Mouse (Mus musculus): ENCODE results near the gene Eif1ad. TPM values are rescaled to one million over a fixed set of nuclear protein-coding genes. Genes with fewer than 3 reads are reported as not detected.

Gene Eif1ad
- polyA plus RNA-seq, 2 experiments = 22.0 to 22.9 TPM

GRCm38 (mm10) chr19:5372724-5373123 is 6.2 kb downstream of the Eif1ad start:
- no peak overlapping the region for H3K4me2 ChIP-seq (ENCODE audit: low read depth)
- no peaks in the 10 kb centered on the region for H3K9me3 ChIP-seq (ENCODE audit: control insufficient read depth, low read length)
- TF ChIP-seq CTCF (IDR thresholded peaks at IDR 0.05; ENCODE audit: low read depth) = no peak
- TF ChIP-seq EP300 (IDR thresholded peaks at IDR 0.05; ENCODE audit: low read depth) = no peak
- H3K4me1 ChIP-seq (replicated peaks; ENCODE audit: control insufficient read depth in 2 of 2, insufficient read depth in 2 of 2, low read length in 1 of 2) = peaks cover 2 to 6% of the 10 kb centered on the region in 2 experiments
- WGBS (ENCODE audit: insufficient replicate concordance) = 78% methylated on average over 7 of the region's 7 CpGs
- no peaks in the 10 kb centered on the region for H3K27me3 ChIP-seq (ENCODE audit: control insufficient read depth, insufficient read depth, low read length)
- ATAC-seq (ENCODE audit: insufficient read depth) (no peak), DNase-seq (ENCODE audit: low read depth in 3 of 3, low spot score in 3 of 3) (no peak)
- H3K4me3 ChIP-seq (ENCODE audit: insufficient read depth in 1 of 2, low read depth in 2 of 2, low read length in 2 of 2) = no peak overlapping the region
- no peak overlapping the region for H3K9ac ChIP-seq (replicated peaks)
- no peak overlapping the region for H3K27ac ChIP-seq
- peaks cover 39% of the 10 kb centered on the region for H3K36me3 ChIP-seq (replicated peaks; ENCODE audit: control insufficient read depth, insufficient read depth, low read depth)

DNA sequence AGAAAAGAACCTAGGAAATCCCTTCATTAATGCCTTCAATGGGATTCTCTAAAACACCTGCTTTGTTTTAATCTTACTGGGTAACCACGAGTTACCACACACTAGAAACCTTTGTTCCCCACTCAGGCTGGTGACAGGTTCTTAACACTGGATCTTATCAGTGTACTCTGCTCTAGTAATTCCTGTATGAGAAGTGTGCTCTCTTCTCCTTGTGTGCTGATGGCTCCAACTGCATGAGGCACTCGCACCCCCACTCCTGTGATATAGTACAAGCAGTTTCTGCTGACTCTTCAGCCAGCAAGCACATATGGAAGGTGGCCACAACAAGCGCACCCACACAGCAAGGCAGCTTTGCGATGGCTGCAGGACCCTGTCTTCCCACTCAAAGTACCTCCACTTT is 7.6 kb downstream of the Eif1ad start:
- ATAC-seq (ENCODE audit: insufficient read depth) = no peak
- no peak for DNase-seq (ENCODE audit: low read depth in 3 of 3, low spot score in 3 of 3)
- TF ChIP-seq EP300 (IDR thresholded peaks at IDR 0.05; ENCODE audit: low read depth) (no peak), CTCF (IDR thresholded peaks at IDR 0.05; ENCODE audit: low read depth) (no peak)
- 70% methylated on average over 4 of the region's 4 CpGs for WGBS (ENCODE audit: insufficient replicate concordance)
- Histone ChIP-seq H3K9me3 (ENCODE audit: control insufficient read depth, low read length) (no peaks in the 10 kb centered on the region), H3K36me3 (replicated peaks; ENCODE audit: control insufficient read depth, insufficient read depth, low read depth) (peaks cover 38% of the 10 kb centered on the region), H3K27me3 (ENCODE audit: control insufficient read depth, insufficient read depth, low read length) (no peaks in the 10 kb centered on the region), H3K4me3 (ENCODE audit: insufficient read depth in 1 of 2, low read depth in 2 of 2, low read length in 2 of 2) (no peak overlapping the region), H3K4me2 (ENCODE audit: low read depth) (no peak overlapping the region), H3K9ac (replicated peaks) (no peak overlapping the region), H3K27ac (no peak overlapping the region), H3K4me1 (replicated peaks; ENCODE audit: control insufficient read depth in 2 of 2, insufficient read depth in 2 of 2, low read length in 1 of 2) (no peaks in the 10 kb centered on the region)

DNA sequence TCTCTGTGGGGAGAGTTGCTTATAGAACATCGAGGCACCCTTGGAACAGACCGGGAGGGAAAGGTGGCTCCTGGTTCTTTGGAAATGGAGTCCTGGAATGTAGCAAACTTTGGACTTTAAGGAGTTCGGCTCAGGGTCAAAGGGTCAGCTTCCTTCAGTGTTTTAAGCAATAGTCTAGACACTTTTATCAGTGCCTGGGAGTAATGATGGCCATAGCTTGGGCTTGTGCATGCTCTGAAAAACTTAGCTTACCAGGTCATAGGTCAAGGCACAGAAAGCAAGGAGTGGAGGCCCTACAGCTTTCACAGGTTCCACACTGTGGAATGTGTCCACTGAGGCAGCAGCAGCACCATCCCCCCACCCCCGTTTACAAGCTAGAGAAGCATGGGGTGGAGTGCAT is 8.2 kb downstream of the Eif1ad start:
- Histone ChIP-seq H3K27me3 (ENCODE audit: control insufficient read depth, insufficient read depth, low read length) (no peaks in the 10 kb centered on the region), H3K4me3 (ENCODE audit: insufficient read depth in 1 of 2, low read depth in 2 of 2, low read length in 2 of 2) (no peak overlapping the region), H3K27ac (no peak overlapping the region), H3K4me1 (replicated peaks; ENCODE audit: control insufficient read depth in 2 of 2, insufficient read depth in 2 of 2, low read length in 1 of 2) (no peaks in the 10 kb centered on the region), H3K9ac (replicated peaks) (no peak overlapping the region), H3K4me2 (ENCODE audit: low read depth) (no peak overlapping the region), H3K9me3 (ENCODE audit: control insufficient read depth, low read length) (no peaks in the 10 kb centered on the region), H3K36me3 (replicated peaks; ENCODE audit: control insufficient read depth, insufficient read depth, low read depth) (peaks cover 38% of the 10 kb centered on the region)
- DNase-seq (ENCODE audit: low read depth in 3 of 3, low spot score in 3 of 3) (no peak), ATAC-seq (ENCODE audit: insufficient read depth) (no peak)
- TF ChIP-seq CTCF (IDR thresholded peaks at IDR 0.05; ENCODE audit: low read depth) (no peak), EP300 (IDR thresholded peaks at IDR 0.05; ENCODE audit: low read depth) (no peak)
- WGBS (ENCODE audit: insufficient replicate concordance) = 60% methylated on average over 4 of the region's 4 CpGs

- no peak overlapping the region for H3K27ac ChIP-seq
- no peaks in the 10 kb centered on the region for H3K4me1 ChIP-seq (replicated peaks; ENCODE audit: control insufficient read depth in 2 of 2, insufficient read depth in 2 of 2, low read length in 1 of 2)
- no peak overlapping the region for H3K9ac ChIP-seq (replicated peaks)
- no peak overlapping the region for H3K4me3 ChIP-seq (ENCODE audit: insufficient read depth in 1 of 2, low read depth in 2 of 2, low read length in 2 of 2)
- H3K4me2 ChIP-seq (ENCODE audit: low read depth) = no peak overlapping the region
- DNase-seq (ENCODE audit: low read depth in 3 of 3, low spot score in 3 of 3) (no peak), ATAC-seq (ENCODE audit: insufficient read depth) (no peak)
- peaks cover 40% of the 10 kb centered on the region for H3K36me3 ChIP-seq (replicated peaks; ENCODE audit: control insufficient read depth, insufficient read depth, low read depth)
- no peaks in the 10 kb centered on the region for H3K9me3 ChIP-seq (ENCODE audit: control insufficient read depth, low read length)
- no peak for TF ChIP-seq CTCF (IDR thresholded peaks at IDR 0.05; ENCODE audit: low read depth)
- TF ChIP-seq EP300 (IDR thresholded peaks at IDR 0.05; ENCODE audit: low read depth) = no peak
- 72% methylated on average over 1 of the region's 1 CpGs for WGBS (ENCODE audit: insufficient replicate concordance)
- no peaks in the 10 kb centered on the region for H3K27me3 ChIP-seq (ENCODE audit: control insufficient read depth, insufficient read depth, low read length)
Observed at GRCm38 (mm10) chr19:5377446-5377845, 10.9 kb downstream of the Eif1ad start.

GRCm38 (mm10) chr19:5383326-5383725 is 16.8 kb downstream of the Eif1ad start:
- Histone ChIP-seq H3K27ac (no peak overlapping the region), H3K4me1 (replicated peaks; ENCODE audit: control insufficient read depth in 2 of 2, insufficient read depth in 2 of 2, low read length in 1 of 2) (peaks cover 11% of the 10 kb centered on the region in 2 experiments), H3K9ac (replicated peaks) (no peak overlapping the region), H3K4me2 (ENCODE audit: low read depth) (no peak overlapping the region), H3K9me3 (ENCODE audit: control insufficient read depth, low read length) (no peaks in the 10 kb centered on the region), H3K36me3 (replicated peaks; ENCODE audit: control insufficient read depth, insufficient read depth, low read depth) (peaks cover 56% of the 10 kb centered on the region), H3K4me3 (ENCODE audit: insufficient read depth in 1 of 2, low read depth in 2 of 2, low read length in 2 of 2) (no peak overlapping the region), H3K27me3 (ENCODE audit: control insufficient read depth, insufficient read depth, low read length) (no peaks in the 10 kb centered on the region)
- 89% methylated on average over 12 of the region's 12 CpGs for WGBS (ENCODE audit: insufficient replicate concordance)
- TF ChIP-seq EP300 (IDR thresholded peaks at IDR 0.05; ENCODE audit: low read depth) (no peak), CTCF (IDR thresholded peaks at IDR 0.05; ENCODE audit: low read depth) (no peak)
- DNase-seq (ENCODE audit: low read depth in 3 of 3, low spot score in 3 of 3) (no peak), ATAC-seq (ENCODE audit: insufficient read depth) (no peak)

All from liver, embryonic 14.5 days (tissue).